9 mouse cellular contexts compared by ENCODE assay signal in the genomic region with DNA sequence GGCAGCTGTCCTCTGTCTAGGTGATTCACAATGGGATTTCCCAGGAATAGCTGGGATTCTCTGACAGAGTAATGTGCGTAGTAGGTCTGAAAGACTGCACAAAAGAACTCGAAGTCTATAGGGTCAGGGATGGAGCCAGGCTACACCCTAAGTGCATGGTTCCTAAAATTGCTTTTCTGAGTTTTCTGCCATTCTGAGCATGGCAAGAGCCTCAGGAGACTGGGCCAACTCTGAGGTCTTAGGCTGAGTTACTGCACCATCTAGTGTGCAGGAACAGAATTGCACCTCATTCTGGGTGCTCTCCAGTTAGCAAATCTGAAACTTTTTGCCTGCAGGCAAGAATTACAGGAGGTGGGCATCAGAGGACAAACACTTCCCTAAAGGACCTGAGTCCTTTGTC. TPM values are rescaled to one million over a fixed set of nuclear protein-coding genes. Genes with fewer than 3 reads are reported as not detected.
DNase-seq lines count a peak whose midpoint lies in the region; ATAC-seq and TF ChIP-seq lines count a peak whose summit lies in the region.
"Had no signal": no experiment of that assay in that cellular context is flagged by ENCODE, and none has a peak within 500 bp of the region (broad histone marks: within the 10 kb centered on the region; RNA-seq: fewer than 3 reads in every experiment).

No protein-coding gene starts in this region.

- no peak for ATAC-seq in liver, postnatal 0 days

- no peaks in the 10 kb centered on the region for H3K4me1 ChIP-seq in liver, postnatal 0 days (ENCODE audit: insufficient read depth)
- H3K4me1 ChIP-seq in small intestine, adult 2 months (ENCODE audit: control insufficient read depth, insufficient read depth, insufficient read length, low read length) = no peaks in the 10 kb centered on the region

- no peak overlapping the region for H3K4me3 ChIP-seq in liver, postnatal 0 days (ENCODE audit: low read depth, low read length)
- no peak overlapping the region for H3K4me3 ChIP-seq in small intestine, adult 2 months (ENCODE audit: low read depth, low read length)

- no peaks in the 10 kb centered on the region for H3K9me3 ChIP-seq in liver, postnatal 0 days (ENCODE audit: low read length)

- TF ChIP-seq EP300 in liver, postnatal 0 days (IDR thresholded peaks at IDR 0.05; ENCODE audit: low read depth) = no peak

- TF ChIP-seq CTCF in liver, postnatal 0 days (IDR thresholded peaks at IDR 0.05; ENCODE audit: low read depth) = peak; percentile 71
- TF ChIP-seq CTCF in small intestine, adult 2 months (IDR thresholded peaks at IDR 0.05; ENCODE audit: extremely low read depth, insufficient read length, insufficient replicate concordance, low read depth, low read length) = peak; percentile 41; the same call in 1 of the 2 replicates

- no peak for TF ChIP-seq POLR2A in small intestine, adult 2 months (IDR thresholded peaks at IDR 0.05; ENCODE audit: low read depth, low read length)

- H3K4me2 ChIP-seq in liver, postnatal 0 days (ENCODE audit: low read depth, low read length) = no peak overlapping the region

- no peaks in the 10 kb centered on the region for H3K27me3 ChIP-seq in liver, postnatal 0 days (ENCODE audit: insufficient read depth, low read length)
- H3K27me3 ChIP-seq in small intestine, adult 2 months (ENCODE audit: control insufficient read depth, insufficient read depth, low read length) = no peaks in the 10 kb centered on the region

- no peak overlapping the region for H3K9ac ChIP-seq in liver, postnatal 0 days (replicated peaks)

- DNase-seq in heart, postnatal 36 days = peak; percentile 8 to 10
- no peak for DNase-seq in heart, adult 11 months
- DNase-seq in ES-CJ7 (ENCODE audit: low read depth, low spot score) = peak; percentile 39
- DNase-seq in cerebellum, adult 8-10 months = peak; percentile 15
- DNase-seq in hindlimb bud, embryonic 11.5 days (ENCODE audit: extremely low spot score, low read depth, low spot score) = peak; percentile 8
- peak; percentile 16 for DNase-seq in liver, postnatal 0 days
- no peak for DNase-seq in spleen, adult 12 weeks (ENCODE audit: low spot score)

- intact Hi-C loops in heart, postnatal 36 days (cut with DNase I) = loop anchor here (10.0 kb wide), 1 partner anchor 1605 kb away; a partner anchor contains a TSS

- no peak overlapping the region for H3K27ac ChIP-seq in liver, postnatal 0 days (ENCODE audit: low read depth)
- no peak overlapping the region for H3K27ac ChIP-seq in small intestine, adult 2 months (ENCODE audit: insufficient read depth, low read depth, low read length)

- WGBS in liver, postnatal 0 days (ENCODE audit: insufficient replicate concordance) = 53% methylated on average over 2 of the region's 2 CpGs
- WGBS in small intestine, adult 2 months = 53% methylated on average over 2 of the region's 2 CpGs

- H3K36me3 ChIP-seq in liver, postnatal 0 days (replicated peaks; ENCODE audit: insufficient read depth, low read length) = no peaks in the 10 kb centered on the region
- no peaks in the 10 kb centered on the region for H3K36me3 ChIP-seq in small intestine, adult 2 months (ENCODE audit: control insufficient read depth, insufficient read depth, low read length)

RNA-seq across cellular contexts. Expression of a gene that starts 6.2 kb away (rescaled TPM):
- not detected for total RNA-seq in heart, postnatal 36 days (2021)
- polyA plus RNA-seq in liver, postnatal 0 days (2015; fragmentation: Nextera tagmentation; extraction: Ambion mirVana) = not detected in 2 replicates
- polyA plus RNA-seq in small intestine, adult 2 months (2012; rRNA removed) = not detected in 2 replicates
- total RNA-seq: layer of hippocampus, adult 18-20 months had no signal

RNA-seq across cellular contexts. Expression of a gene that starts 23.2 kb away (rescaled TPM):
- not detected for total RNA-seq in heart, postnatal 36 days (2021)
- not detected in 2 replicates for polyA plus RNA-seq in liver, postnatal 0 days (2015; fragmentation: Nextera tagmentation; extraction: Ambion mirVana)
- not detected in 2 replicates for polyA plus RNA-seq in small intestine, adult 2 months (2012; rRNA removed)
- total RNA-seq: layer of hippocampus, adult 18-20 months had no signal

RNA-seq across cellular contexts. Expression of a gene that starts 38.1 kb away (rescaled TPM):
- total RNA-seq in heart, postnatal 36 days (2021) = not detected
- 0.23 and 0.33 TPM in 2 replicates for polyA plus RNA-seq in liver, postnatal 0 days (2015; fragmentation: Nextera tagmentation; extraction: Ambion mirVana)
- 0.05 TPM in 1 of 2 replicates, not detected in the other for polyA plus RNA-seq in small intestine, adult 2 months (2012; rRNA removed)
- total RNA-seq: layer of hippocampus, adult 18-20 months had no signal

Comparison
In these comparisons a context has a peak if more than half of its experiments do, and no peak if none do; other contexts are left out.
1. DNase-seq: peak in heart, postnatal 36 days (2 of 2), ES-CJ7 (single experiment), cerebellum, adult 8-10 months (single experiment), hindlimb bud, embryonic 11.5 days (single experiment) and liver, postnatal 0 days (single experiment); none in heart, adult 11 months (single experiment) and spleen, adult 12 weeks (single experiment).